Mouse (Mus musculus) kidney, adult 2 months (tissue): ENCODE results near the gene Cldn18.

Experiments
- CTCF ChIP-seq: fragments of 200-500 bp; conservative IDR thresholded peaks from 2 replicates; pipeline ENCODE4 v1.5.1; 2011; ENCODE audit warnings: low read depth, mild to moderate bottlenecking, control low read depth, low read length, moderate library complexity, mixed read lengths; ENCODE audit not compliant: insufficient read depth, insufficient read length
- POLR2A ChIP-seq: fragments of 200-500 bp; IDR thresholded peaks from one replicate; pipeline ENCODE4 v1.6.1; 2011; ENCODE audit warnings: low read depth, low read length, control low read depth

DNA sequence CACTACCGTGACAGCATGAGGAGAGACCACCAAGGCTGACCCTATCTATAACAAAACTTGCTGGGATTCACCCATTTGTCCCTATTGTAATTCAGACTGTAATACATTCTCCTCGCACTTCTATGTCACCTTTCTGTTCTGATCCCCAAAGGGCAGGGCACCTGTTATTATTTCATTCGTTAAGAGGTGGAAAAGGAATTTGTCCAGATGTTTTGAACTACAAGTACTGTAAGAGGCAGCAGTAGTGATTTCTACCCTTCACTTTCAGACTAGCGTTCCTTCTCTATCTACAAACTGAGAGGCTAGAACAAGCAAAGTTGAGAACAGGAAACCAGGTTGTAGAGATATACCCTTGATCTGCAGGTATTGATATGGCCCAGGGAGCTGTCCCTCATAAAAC is 6.8 kb downstream of the Cldn18 start:
- TF ChIP-seq CTCF (no peak), POLR2A (no peak)
